Mouse (Mus musculus) granulocyte monocyte progenitor cell, adult 5-6 weeks (primary cell): ENCODE results near the gene Gpr87. TPM values are rescaled to one million over a fixed set of nuclear protein-coding genes. Genes with fewer than 3 reads are reported as not detected.
A peak's percentile ranks its signal among the peaks of the same experiment; 100 is the strongest.
"Not testable (repeated sequence)": the region's sequence is repeated elsewhere in the genome, so short reads cannot be mapped to it uniquely, and the experiment has no call there.

Source experiments
- ATAC-seq: replicated peaks from 2 replicates; pipeline ENCODE4 v1.8.0; 2016; ENCODE audit warnings: mild to moderate bottlenecking, moderate TSS enrichment, inconsistent platforms; ENCODE audit not compliant: poor library complexity, severe bottlenecking
- total RNA-seq, 2 experiments: library from RNA; stranded (forward) in 1 of 2; stranded (reverse) in 1 of 2; fragments of 200-712, 200-1000 nt in 1 of 2; fragments of >200 nt in 1 of 2; fragmentation: Nextera tagmentation in 1 of 2; gene quantifications; 2 replicates each; pipeline ENCODE4 v1.2.3; 2014 to 2017

Gene Gpr87
- total RNA-seq, 2 experiments from 2014 or later, result not detected

GRCm38 (mm10) chr3:59141507-59142305 is 53.2 kb downstream of the Gpr87 start:
- no peak for ATAC-seq

GRCm38 (mm10) chr3:59140941-59141340 is 54.0 kb downstream of the Gpr87 start:
- ATAC-seq, result not testable (repeated sequence)

- no peak for ATAC-seq
Measured at GRCm38 (mm10) chr3:59140115-59140514, 54.8 kb downstream of the Gpr87 start.

- ATAC-seq, result no peak
Measured at GRCm38 (mm10) chr3:59139651-59140051, 55.3 kb downstream of the Gpr87 start.

GRCm38 (mm10) chr3:59138946-59139468 is 55.9 kb downstream of the Gpr87 start:
- ATAC-seq, result no peak

- peak; percentile 15; the same call in 1 of the 2 replicates for ATAC-seq
Measured at GRCm38 (mm10) chr3:59135911-59136653, 58.8 kb downstream of the Gpr87 start.

- ATAC-seq, result peak; percentile 57
Measured at GRCm38 (mm10) chr3:59133189-59133588, 61.7 kb downstream of the Gpr87 start.

- ATAC-seq, result peak; percentile 25
Measured at GRCm38 (mm10) chr3:59131966-59132365, 62.9 kb downstream of the Gpr87 start.

GRCm38 (mm10) chr3:59131081-59131480 is 63.8 kb downstream of the Gpr87 start:
- ATAC-seq, result no peak

- ATAC-seq, result peak; percentile 55
Measured at GRCm38 (mm10) chr3:59130431-59130830, 64.5 kb downstream of the Gpr87 start.

GRCm38 (mm10) chr3:59129547-59129946 is 65.4 kb downstream of the Gpr87 start:
- no peak for ATAC-seq

Other genes with a start within 250 kb of the Gpr87 start
- 0.81 and 1.7 TPM in 2 replicates for gene Med12l, start 189.3 kb downstream of the Gpr87 start, total RNA-seq (2014; fragmentation: Nextera tagmentation)
- 1.2 and 2.4 TPM in 2 replicates for gene Med12l, start 189.3 kb downstream of the Gpr87 start, total RNA-seq (2017)
- 17.4 and 20.6 TPM in 2 replicates for gene Gpr171, start 93.3 kb downstream of the Gpr87 start, total RNA-seq (2014; fragmentation: Nextera tagmentation)
- 24.2 and 29.3 TPM in 2 replicates for gene Gpr171, start 93.3 kb downstream of the Gpr87 start, total RNA-seq (2017)
- gene P2ry14, start 41.5 kb downstream of the Gpr87 start, total RNA-seq (2014; fragmentation: Nextera tagmentation), result 7.4 and 8.6 TPM in 2 replicates
- gene P2ry14, start 41.5 kb downstream of the Gpr87 start, total RNA-seq (2017), result 3.6 and 6.3 TPM in 2 replicates
- gene P2ry13, start 15.8 kb upstream of the Gpr87 start, total RNA-seq (2014; fragmentation: Nextera tagmentation), result 0.30 and 0.47 TPM in 2 replicates
- 0.05 TPM in 1 of 2 replicates, not detected in the other for gene P2ry13, start 15.8 kb upstream of the Gpr87 start, total RNA-seq (2017)
- gene P2ry12, start 67.8 kb upstream of the Gpr87 start, total RNA-seq (2014; fragmentation: Nextera tagmentation), result not detected in 2 replicates
- not detected in 2 replicates for gene P2ry12, start 67.8 kb upstream of the Gpr87 start, total RNA-seq (2017)
- gene Igsf10, start 149.3 kb upstream of the Gpr87 start, total RNA-seq (2014; fragmentation: Nextera tagmentation), result not detected in 2 replicates
- gene Igsf10, start 149.3 kb upstream of the Gpr87 start, total RNA-seq (2017), result not detected in 2 replicates